Mouse (Mus musculus) spleen, adult 2 months (tissue): ENCODE measurements at regions not wholly inside any gene's neighbourhood (a gene's known extent, or its start where the extent isn't known, plus 50 kb on each side); places are given as distances from the start of the nearest gene placed in this dataset.

Experiments used
- CTCF ChIP-seq: fragments of 200-500 bp; IDR thresholded peaks from 2 replicates; pipeline ENCODE4 v1.5.1; 2011; ENCODE audit warnings: mild to moderate bottlenecking, inconsistent platforms; ENCODE audit not compliant: insufficient read depth, insufficient read length, insufficient replicate concordance; ENCODE audit errors: extremely low read depth
- POLR2A ChIP-seq: fragments of 200-500 bp; IDR thresholded peaks from 2 replicates; pipeline ENCODE4 v1.6.1; 2011; ENCODE audit warnings: low read depth, low read length, inconsistent platforms

GRCm38 (mm10) chr4:81059356-81059755 is 148.9 kb downstream of the Lurap1l start:
- TF ChIP-seq CTCF (no peak), POLR2A (no peak)
